Mouse (Mus musculus) liver, postnatal 0 days (tissue): ENCODE measurements at regions not wholly inside any gene's neighbourhood (a gene's known extent, or its start where the extent isn't known, plus 50 kb on each side); places are given as distances from the start of the nearest gene placed in this dataset.

Source experiments
- CTCF ChIP-seq: sonication (generic); IDR thresholded peaks from 2 replicates; pipeline ENCODE4 v1.5.1; 2016; ENCODE audit warnings: antibody characterized with exemption, low read depth
- EP300 ChIP-seq: IDR thresholded peaks from 2 replicates; pipeline ENCODE4 v1.6.1; 2016; ENCODE audit warnings: antibody characterized with exemption, low read depth, mild to moderate bottlenecking

- TF ChIP-seq CTCF (no peak), EP300 (no peak)
Observed at GRCm38 (mm10) chr13:119184322-119184877, 244.0 kb upstream of the Paip1 start.
